Mouse (Mus musculus) midbrain, embryonic 16.5 days (tissue): Measurements from ENCODE around the gene Ccer2. TPM values are rescaled to one million over a fixed set of nuclear protein-coding genes. Genes with fewer than 3 reads are reported as not detected.
A peak's percentile ranks its signal among the peaks of the same experiment; 100 is the strongest.

Source experiments
- ATAC-seq: fragments of 200-750 bp; cut with Nextera tagmentation; 2 replicates; pipeline ENCODE4 v1.8.0; 2017; ENCODE audit warnings: moderate TSS enrichment
- H3K27ac ChIP-seq: fragments of 300-500 bp; sonication (generic); 2 replicates; pipeline ENCODE4 v1.5.1; 2014; ENCODE audit warnings: mild to moderate bottlenecking, low read length, mixed read lengths
- H3K27me3 ChIP-seq: fragments of 300-500 bp; sonication (generic); 2 replicates; pipeline ENCODE4 v1.6.1; 2014; ENCODE audit warnings: low read depth, low read length, mixed read lengths; ENCODE audit not compliant: control insufficient read depth, insufficient read depth
- H3K36me3 ChIP-seq: fragments of 300-500 bp; sonication (generic); 2 replicates; pipeline ENCODE4 v1.6.1; 2014; ENCODE audit warnings: mild to moderate bottlenecking, low read length, moderate library complexity, mixed read lengths; ENCODE audit not compliant: control insufficient read depth, insufficient read depth
- H3K4me1 ChIP-seq: fragments of 300-500 bp; sonication (generic); 2 replicates; pipeline ENCODE4 v1.6.1; 2014; ENCODE audit warnings: mild to moderate bottlenecking, low read length, mixed read lengths; ENCODE audit not compliant: control insufficient read depth, insufficient read depth
- H3K4me2 ChIP-seq: fragments of 300-500 bp; sonication (generic); 2 replicates; pipeline ENCODE4 v1.6.1; 2014; ENCODE audit warnings: mild to moderate bottlenecking, low read length, mixed read lengths
- H3K4me3 ChIP-seq: fragments of 300-500 bp; sonication (generic); 2 replicates; pipeline ENCODE4 v1.5.1; 2014; ENCODE audit warnings: low read depth, mild to moderate bottlenecking, low read length, moderate library complexity, mixed read lengths
- H3K9ac ChIP-seq: fragments of 300-500 bp; sonication (generic); 2 replicates; pipeline ENCODE4 v1.6.1; 2014; ENCODE audit warnings: low read depth, low read length, mixed read lengths
- H3K9me3 ChIP-seq: fragments of 300-500 bp; sonication (generic); replicated peaks from 2 replicates; pipeline ENCODE4 v1.6.1; 2014; ENCODE audit warnings: mild to moderate bottlenecking, low read length, mixed read lengths; ENCODE audit not compliant: control insufficient read depth, poor library complexity, severe bottlenecking
- WGBS: fragments of 180-500 bp; shearing (Covaris S2); extraction: QIAGEN DNeasy Blood & Tissue Kit; methylation state at CpG from one replicate; pipeline ENCODE4 v1.1.7; 2014; 5-methylcytosine and 5-hydroxymethylcytosine counted together
- polyA plus RNA-seq: library from polyadenylated mRNA; unstranded; fragments of >200 nt; fragmentation: Nextera tagmentation; extraction: Ambion mirVana; gene quantifications from 2 replicates; pipeline ENCODE4 v1.2.1, GENCODE M21; 2015

Ccer2 gene
- polyA plus RNA-seq, 1 experiment from 2014 or later, result 0.95 TPM

DNA sequence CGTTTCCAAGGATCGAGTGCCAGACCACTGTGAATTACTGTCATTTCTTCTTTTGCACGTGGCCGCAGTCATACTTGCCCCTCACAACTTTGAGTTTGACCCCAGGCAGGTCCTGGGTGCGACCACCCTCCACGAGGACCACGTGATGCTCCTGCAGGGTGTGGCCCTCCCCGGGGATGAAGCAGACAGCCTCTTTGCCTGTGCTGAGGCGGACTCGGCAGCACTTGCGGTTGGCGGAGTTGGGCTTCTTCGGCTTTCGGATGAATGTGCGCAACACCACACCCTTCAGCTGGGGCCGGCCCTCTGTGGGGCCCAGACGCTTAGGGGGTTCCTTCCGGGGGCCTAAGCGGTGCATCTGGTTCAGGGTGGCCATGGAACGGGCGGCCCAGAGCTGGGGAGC lies 16.1 kb upstream of the Ccer2 start:
- no peaks in the 10 kb centered on the region for H3K9me3 ChIP-seq
- no peak for ATAC-seq
- WGBS, result 95% methylated on average over 21 of the region's 21 CpGs

GRCm38 (mm10) chr7:28740949-28741348 lies 15.0 kb upstream of the Ccer2 start:
- H3K4me3 ChIP-seq, result peak overlapping the region; percentile 66
- no peaks in the 10 kb centered on the region for H3K9me3 ChIP-seq
- H3K36me3 ChIP-seq, result peaks cover 11% of the 10 kb centered on the region; the same call in 1 of the 2 replicates
- 40% methylated on average over 9 of the region's 9 CpGs for WGBS
- H3K4me1 ChIP-seq, result peaks cover 7% of the 10 kb centered on the region
- H3K4me2 ChIP-seq, result peak overlapping the region; percentile 72
- peak overlapping the region; percentile 48 for H3K27ac ChIP-seq
- no peaks in the 10 kb centered on the region for H3K27me3 ChIP-seq
- peak overlapping the region; percentile 61 for H3K9ac ChIP-seq
- no peak for ATAC-seq

More for the DNA sequence above, 16.1 kb upstream of the Ccer2 start:
- Histone ChIP-seq H3K4me1 (peaks cover 7% of the 10 kb centered on the region), H3K27me3 (no peaks in the 10 kb centered on the region), H3K27ac (no peak overlapping the region), H3K9ac (no peak overlapping the region), H3K4me3 (no peak overlapping the region), H3K4me2 (no peak overlapping the region), H3K36me3 (peaks cover 11% of the 10 kb centered on the region; the same call in 1 of the 2 replicates)

GRCm38 (mm10) chr7:28741368-28741708 lies 14.6 kb upstream of the Ccer2 start:
- 2% methylated on average over 13 of the region's 13 CpGs for WGBS
- no peaks in the 10 kb centered on the region for H3K27me3 ChIP-seq
- ATAC-seq, result peak; percentile 26; the same call in 1 of the 2 replicates
- H3K4me2 ChIP-seq, result peak overlapping the region; percentile 72
- H3K36me3 ChIP-seq, result peaks cover 11% of the 10 kb centered on the region; the same call in 1 of the 2 replicates
- H3K9me3 ChIP-seq, result no peaks in the 10 kb centered on the region
- peak overlapping the region; percentile 66 for H3K4me3 ChIP-seq
- H3K4me1 ChIP-seq, result peaks cover 7% of the 10 kb centered on the region
- H3K9ac ChIP-seq, result peak overlapping the region; percentile 61
- peak overlapping the region; percentile 48 for H3K27ac ChIP-seq

DNA sequence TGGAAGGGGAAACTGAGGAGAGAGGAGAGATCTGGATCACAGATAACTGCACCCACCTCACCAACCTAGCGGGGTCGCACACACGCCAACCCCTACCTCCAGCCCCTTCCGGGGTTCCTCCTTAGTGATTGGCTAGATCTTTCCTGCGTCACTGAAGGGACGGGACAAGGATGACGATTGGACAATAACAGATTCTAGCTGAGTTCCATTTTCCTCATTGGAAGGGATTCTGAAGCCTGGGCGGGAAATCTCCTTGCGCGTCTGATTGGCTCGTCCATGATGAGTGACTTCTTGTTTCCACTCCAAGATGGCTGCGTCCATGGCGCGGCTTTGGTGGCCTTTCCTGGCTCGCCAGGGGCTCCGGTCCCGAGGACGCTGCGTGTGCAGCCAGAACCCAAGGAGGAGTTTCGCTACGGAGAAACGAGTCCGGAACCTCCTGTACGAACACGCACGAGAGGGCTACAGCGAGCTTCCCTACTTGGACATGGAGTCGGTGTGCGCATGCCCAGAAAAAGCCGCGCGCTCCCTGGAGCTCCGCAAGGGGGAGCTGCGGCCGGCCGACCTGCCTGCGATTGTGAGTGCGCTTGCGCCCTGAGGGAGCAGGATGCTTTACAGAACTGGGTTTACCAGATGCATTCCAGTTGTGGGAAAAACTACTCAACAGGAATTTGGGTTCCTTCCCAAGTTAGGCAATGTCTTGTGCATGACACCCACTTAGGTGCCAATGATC lies 14.1 kb upstream of the Ccer2 start, which contains the start of the genes Mrps12 and Sars2:
Mrps12 (minus strand) TSS at position 112 of the 730 bp plus-strand sequence.
Sars2 (plus strand) TSS at position 284 of the 730 bp plus-strand sequence.
- H3K27ac ChIP-seq, result peak within 1 kb of the TSS; percentile 91
- H3K9me3 ChIP-seq, result no peaks in the 10 kb centered on the region
- H3K4me2 ChIP-seq, result peak within 1 kb of the TSS; percentile 72
- peak; percentile 99 for ATAC-seq
- H3K27me3 ChIP-seq, result no peaks in the 10 kb centered on the region
- under 1% methylated on average over 39 of the region's 39 CpGs for WGBS
- peak within 1 kb of the TSS; percentile 66 for H3K4me3 ChIP-seq
- H3K9ac ChIP-seq, result peak within 1 kb of the TSS; percentile 69
- peaks cover 9% of the 10 kb centered on the region; the same call in 1 of the 2 replicates for H3K36me3 ChIP-seq
- H3K4me1 ChIP-seq, result peaks cover 7% of the 10 kb centered on the region

GRCm38 (mm10) chr7:28749935-28750334 lies 6.0 kb upstream of the Ccer2 start:
- H3K27ac ChIP-seq, result no peak overlapping the region
- H3K4me2 ChIP-seq, result no peak overlapping the region
- H3K4me1 ChIP-seq, result no peaks in the 10 kb centered on the region
- H3K36me3 ChIP-seq, result no peaks in the 10 kb centered on the region
- 98% methylated on average over 7 of the region's 7 CpGs for WGBS
- H3K4me3 ChIP-seq, result no peak overlapping the region
- no peaks in the 10 kb centered on the region for H3K9me3 ChIP-seq
- H3K27me3 ChIP-seq, result no peaks in the 10 kb centered on the region
- no peak overlapping the region for H3K9ac ChIP-seq
- no peak for ATAC-seq

- H3K9ac ChIP-seq, result no peak overlapping the region
- WGBS, result 80% methylated on average over 13 of the region's 13 CpGs
- H3K4me2 ChIP-seq, result no peak overlapping the region
- no peak overlapping the region for H3K27ac ChIP-seq
- peaks cover 13% of the 10 kb centered on the region; the same call in 1 of the 2 replicates for H3K36me3 ChIP-seq
- ATAC-seq, result no peak
- H3K9me3 ChIP-seq, result no peaks in the 10 kb centered on the region
- peaks cover 6% of the 10 kb centered on the region; the same call in 1 of the 2 replicates for H3K27me3 ChIP-seq
- H3K4me3 ChIP-seq, result no peak overlapping the region
- H3K4me1 ChIP-seq, result peaks cover 5% of the 10 kb centered on the region
Measured at GRCm38 (mm10) chr7:28758623-28759022, 2.6 kb downstream of the Ccer2 start.

DNA sequence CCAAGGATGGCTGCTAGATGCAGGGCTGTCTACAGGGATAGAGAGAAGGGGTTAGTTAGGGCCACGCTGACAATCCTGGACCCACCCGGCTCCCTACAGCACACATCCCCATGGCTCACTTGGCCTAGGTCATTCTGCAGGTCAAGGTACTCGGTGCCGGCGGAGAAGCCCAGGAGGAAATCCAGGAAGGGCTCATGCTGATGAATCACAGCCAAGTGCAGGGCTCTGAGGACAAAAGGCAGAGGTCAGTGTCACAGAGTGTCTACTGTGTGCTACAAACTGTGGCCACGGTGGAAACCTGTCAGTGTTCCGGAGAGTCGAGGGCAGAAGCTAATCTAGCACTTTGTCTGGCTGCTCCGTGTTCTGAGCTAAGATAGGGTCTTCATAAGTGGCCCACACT lies 5.9 kb downstream of the Ccer2 start:
- Histone ChIP-seq H3K9me3 (no peaks in the 10 kb centered on the region), H3K4me3 (no peak overlapping the region), H3K9ac (no peak overlapping the region), H3K27me3 (no peaks in the 10 kb centered on the region), H3K27ac (no peak overlapping the region), H3K4me2 (no peak overlapping the region), H3K4me1 (peaks cover 11% of the 10 kb centered on the region), H3K36me3 (peaks cover 13% of the 10 kb centered on the region; the same call in 1 of the 2 replicates)
- ATAC-seq, result no peak
- WGBS, result 92% methylated on average over 9 of the region's 9 CpGs

GRCm38 (mm10) chr7:28765211-28765610 lies 9.2 kb downstream of the Ccer2 start:
- Histone ChIP-seq H3K36me3 (peaks cover 4% of the 10 kb centered on the region; the same call in 1 of the 2 replicates), H3K9me3 (no peaks in the 10 kb centered on the region), H3K4me1 (peaks cover 25% of the 10 kb centered on the region), H3K4me3 (peak overlapping the region; percentile 69; the same call in 1 of the 2 replicates), H3K27me3 (no peaks in the 10 kb centered on the region), H3K4me2 (peak overlapping the region; percentile 65), H3K9ac (no peak overlapping the region), H3K27ac (no peak overlapping the region)
- no peak for ATAC-seq
- 82% methylated on average over 6 of the region's 6 CpGs for WGBS
